Mouse (Mus musculus) c-Kit-positive CD71-positive TER-119-negative erythroid progenitor cells, embryonic 14.5 days (primary cell): ENCODE measurements around the gene Csdc2.

Experiments used
- DNase-seq: peaks from one replicate; pipeline ENCODE4 v3.0.0-alpha.2; 2013; ENCODE audit warnings: low read depth

The Csdc2 gene

DNA sequence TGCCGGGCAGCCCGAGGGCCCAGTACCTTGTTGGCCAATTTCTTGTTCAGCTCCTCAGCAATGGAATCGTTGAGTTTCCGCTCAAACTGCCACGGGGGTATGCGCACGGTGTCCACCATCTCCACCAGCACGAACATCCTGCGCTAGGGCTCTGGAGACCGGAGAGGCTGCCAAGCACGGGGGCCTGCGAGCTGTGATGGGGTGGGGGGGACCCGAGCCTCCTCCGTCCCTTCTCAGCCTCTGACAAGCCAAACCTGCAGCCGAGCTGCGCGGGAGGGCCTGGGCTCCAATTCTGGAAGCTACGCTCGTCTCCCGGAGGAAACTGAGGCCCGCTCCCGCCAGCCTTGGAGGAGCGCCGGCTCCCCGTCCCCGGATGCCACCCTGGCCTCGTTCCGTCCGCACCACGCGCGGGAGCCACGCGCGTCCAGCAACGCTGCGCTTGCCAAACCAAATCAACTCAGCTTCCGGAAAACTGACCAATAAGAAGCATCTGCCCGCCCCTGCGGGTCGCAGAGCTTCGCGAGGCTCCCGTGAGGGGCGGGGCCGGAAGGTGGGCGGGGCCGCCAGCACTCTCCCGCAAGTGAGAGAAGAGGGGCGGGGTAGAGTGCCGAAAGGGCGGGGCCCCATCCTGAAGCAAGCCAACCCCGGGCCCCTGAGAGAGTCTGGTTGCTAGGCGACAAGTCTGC, 10.7 kb upstream of the Csdc2 start, which contains the start of gene Polr3h:
TSS of gene Polr3h (minus strand) at position 481 of the 686 bp plus-strand sequence.
- peak; percentile 100 for DNase-seq

DNA sequence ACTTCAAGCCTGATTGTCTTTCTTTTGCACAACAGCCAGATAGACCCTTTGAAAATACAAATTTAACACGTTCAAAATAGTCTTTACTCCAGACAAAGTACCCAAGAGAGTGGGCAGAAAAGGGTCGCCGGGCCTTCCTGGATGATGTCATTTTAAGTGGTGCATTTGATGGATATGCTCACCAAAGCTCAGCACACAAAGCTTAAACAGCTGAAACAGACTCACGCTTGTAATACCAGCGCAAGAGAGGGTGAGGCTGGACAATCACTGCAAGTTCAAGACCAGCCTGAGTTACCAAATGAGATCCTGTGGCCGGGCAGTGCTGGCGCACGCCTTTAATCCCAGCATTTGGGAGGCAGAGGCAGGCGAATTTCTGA, 10.1 kb upstream of the Csdc2 start:
- DNase-seq = no peak

DNA sequence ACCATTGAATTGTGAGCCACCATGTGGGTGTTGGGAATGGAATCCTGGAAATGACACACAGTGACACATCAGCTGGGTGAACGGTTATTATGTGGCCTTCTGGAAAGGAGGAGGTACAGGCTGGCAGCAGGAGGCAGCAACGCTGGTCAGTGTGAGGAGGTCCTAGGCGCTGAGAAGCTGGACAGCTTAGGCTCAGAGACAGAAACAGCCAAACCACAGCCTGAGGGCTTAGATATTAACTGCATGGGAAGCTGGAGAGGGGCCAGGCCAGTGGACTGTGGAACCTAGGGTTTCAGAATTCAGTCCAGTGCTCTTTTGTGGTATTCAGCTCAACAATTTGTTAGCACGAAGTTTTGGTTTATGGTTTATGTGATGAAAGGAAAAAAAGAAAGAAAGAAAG, 8.8 kb upstream of the Csdc2 start:
- no peak for DNase-seq

DNA sequence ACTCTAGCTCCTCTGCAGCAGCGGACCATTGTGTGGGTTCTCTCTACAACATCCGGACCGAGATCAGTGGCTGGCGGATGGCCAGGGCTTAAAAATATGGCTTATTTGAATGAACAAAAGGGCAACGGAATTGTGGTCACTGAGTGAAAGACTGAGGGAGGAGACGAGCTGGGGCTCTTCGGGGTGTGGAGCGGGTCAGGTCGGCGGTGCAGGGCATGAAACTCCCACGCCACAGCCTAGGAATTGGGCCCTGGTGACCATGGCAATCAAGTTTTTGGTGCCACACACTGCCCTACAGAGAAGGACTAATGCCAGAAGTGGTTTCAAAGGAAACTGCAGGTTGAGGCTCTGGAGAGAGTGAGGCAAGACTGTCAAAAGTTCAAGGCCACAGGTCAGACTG, 8.3 kb upstream of the Csdc2 start:
- no peak for DNase-seq

DNA sequence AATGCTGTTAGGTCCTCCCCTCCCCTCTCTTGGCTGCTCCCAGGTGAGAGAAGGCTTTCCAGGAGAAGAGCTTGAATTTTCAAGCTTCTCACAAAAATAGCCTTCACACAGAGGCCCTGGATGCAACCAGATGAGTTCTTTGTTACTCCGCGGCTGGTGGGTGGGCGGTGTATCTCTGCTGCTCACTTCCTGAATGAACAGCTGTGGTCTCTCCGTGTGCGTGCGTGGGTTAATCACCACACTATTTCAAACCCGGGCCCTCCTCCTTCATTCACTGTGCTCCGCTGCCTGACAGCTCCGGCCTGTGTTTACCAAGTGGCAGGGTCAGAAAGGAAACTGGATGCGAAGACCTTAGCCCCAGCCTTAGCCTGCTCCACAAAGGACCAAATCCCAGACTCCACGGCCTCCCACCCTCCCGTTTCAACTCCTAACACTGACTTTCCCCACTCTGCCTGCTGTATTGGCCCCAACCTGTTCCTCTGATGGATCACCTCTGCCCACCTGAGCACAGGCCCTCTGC, 3.5 kb upstream of the Csdc2 start:
- no peak for DNase-seq

DNA sequence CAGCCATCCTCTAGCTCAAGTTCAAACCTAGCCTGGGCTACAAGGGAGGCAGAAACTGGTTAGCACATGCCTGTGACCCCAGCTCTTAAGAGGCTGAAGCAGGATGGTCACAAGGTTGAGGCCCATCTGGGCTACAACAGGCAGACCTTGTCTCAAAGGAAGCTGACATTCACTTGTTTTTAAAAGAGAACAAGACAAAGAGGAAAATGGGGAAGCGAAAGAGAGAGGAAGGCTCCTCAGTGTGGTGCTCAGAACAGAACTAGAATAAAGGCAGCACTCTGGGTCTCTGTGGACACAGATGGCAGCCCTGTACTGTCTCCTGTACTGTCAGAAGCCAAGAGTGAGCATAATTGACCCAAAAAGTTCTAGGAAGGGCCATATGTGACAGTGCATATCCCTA, 2.6 kb upstream of the Csdc2 start:
- no peak for DNase-seq

DNA sequence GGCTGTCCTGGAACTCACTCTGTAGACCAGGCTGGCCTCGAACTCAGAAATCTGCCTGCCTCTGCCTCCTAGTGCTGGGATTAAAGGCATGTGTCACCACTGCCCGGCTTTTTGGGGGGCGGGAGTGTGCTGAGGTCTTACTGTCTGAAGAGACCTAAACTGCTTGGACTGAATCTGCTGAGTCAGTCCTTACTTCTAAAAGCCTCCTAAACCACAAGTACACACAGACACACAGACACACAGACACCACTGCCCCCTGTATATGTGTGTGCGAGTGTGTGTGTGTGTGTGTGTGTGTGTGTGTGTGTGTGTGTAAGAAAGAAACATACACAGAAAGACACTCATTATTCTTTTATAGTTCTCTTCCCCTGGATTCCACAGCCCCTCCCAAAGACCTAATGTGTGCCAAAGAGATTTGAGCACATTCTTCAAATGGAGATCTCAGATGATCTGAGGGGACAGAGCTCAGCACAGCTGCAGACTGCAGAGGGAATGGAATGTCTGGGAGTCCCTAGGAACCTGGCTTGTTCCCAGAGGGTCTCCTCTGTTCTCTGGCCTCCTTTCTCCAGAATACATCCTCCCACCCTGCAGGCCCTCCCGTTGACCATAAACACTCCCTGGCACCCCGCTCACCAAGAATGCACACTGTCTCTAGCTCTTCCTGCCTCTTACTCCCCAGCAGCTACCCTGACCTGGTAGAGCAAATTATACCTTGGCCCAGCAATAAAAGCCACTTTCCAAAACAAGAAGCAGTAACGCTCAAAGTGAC, 506 bp upstream of the Csdc2 start:
- DNase-seq = no peak

DNA sequence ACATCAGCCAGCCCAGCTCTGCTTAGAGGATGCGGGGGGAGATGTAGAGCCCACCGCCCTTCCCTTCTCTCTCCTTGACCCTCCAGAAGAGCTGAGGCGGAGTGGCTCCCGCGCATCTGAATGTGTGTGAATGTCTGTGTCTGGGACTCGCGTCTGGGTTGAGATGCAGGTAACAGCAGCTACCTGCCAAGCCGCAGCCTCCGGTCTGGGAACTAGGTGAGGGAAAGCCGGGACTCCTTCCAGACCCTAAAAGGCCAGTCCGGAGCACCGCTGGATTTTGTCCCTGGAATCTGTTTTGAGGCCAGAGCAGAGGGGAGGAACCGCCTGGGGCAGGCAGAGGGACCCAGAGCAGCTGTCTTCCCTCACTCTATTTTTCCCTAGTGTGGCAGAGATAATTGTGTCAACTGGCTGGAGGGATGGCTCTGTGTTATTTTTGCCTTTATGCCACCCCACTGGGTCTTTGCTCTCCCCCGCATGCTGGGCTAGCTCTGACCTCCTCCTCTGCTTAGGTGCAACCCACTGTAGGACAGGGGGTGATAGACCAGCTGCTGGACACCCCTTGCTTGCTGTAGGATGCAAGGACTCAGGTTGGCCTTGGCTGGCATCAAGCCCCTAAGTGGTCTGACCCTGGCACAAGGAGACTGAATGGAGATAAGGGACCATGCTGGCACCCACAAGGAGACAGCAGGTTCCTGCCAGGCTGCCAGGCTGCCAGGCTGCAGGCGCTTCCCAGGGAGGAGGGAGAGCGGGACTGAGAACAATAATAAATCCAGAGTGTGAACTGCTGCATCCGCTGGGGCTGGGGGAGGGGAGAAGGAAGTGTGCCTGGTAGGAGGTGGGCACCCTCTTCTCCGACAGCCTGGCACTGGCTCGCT, 776 bp downstream of the Csdc2 start:
- DNase-seq = no peak

DNA sequence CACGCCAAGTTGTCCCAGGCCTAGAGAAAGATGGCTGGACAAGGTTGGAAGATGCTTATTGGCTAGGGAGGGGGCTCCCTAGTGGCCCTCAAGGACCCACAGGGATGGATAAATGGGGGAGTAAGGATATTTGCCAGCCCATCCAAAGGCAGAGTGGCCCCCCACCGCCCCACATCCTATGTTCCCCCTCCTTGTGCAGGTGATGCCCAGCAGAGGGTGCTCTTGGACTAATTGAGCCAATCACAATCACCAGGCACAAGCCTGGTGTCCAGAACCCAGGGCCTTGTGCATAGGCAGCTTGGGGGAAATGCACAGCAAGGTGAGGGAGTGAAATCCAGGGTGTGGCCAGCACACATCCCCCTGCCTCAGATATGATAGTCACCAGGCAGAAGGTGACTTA, 1.7 kb downstream of the Csdc2 start:
- DNase-seq = no peak

DNA sequence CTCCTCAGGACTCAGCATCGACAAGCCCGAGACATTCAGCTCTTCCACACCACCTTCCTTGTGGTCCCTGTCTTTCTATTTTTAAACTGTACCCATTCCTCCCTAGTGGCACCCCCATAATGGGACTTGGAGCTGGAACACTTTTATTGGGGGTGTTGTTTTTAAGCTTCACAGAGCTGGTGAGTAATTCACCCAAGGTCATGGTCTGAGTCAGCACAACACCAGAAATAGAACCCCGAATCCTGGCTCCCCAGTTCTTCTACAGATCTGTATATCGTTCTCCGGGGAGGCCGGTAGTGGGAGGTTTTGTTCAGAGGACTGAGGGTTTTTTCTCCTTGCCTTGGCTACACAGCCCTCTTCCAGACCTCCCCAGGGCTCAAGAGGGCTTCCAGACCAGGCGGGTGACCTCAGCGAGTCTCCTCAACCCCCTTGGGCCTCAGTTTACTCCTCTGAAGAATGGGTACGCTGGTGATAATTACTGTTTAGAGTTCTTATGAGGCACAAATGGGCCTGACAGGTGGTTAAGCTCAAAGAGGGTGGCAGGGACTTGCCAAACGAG, 2.7 kb downstream of the Csdc2 start:
- no peak for DNase-seq

DNA sequence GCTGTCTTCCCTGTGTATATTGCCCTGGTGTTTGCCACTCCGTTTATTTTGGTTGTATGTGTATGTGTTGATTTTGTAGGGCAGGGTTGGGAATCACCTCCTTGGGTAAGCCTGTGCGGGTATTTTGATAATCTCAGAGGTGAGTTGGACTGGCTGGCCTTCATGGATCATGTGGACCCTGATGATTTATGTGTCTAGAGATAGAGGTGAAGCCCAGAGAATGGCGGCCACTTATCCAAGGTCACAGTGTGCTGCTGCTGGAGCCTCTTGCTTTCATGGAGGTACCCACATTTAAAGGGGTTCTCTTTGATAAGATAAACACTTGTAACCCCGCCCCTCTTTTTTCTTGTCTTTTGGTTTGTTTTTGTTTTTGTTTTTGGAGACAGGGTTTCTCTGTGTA, 3.2 kb downstream of the Csdc2 start:
- no peak for DNase-seq

DNA sequence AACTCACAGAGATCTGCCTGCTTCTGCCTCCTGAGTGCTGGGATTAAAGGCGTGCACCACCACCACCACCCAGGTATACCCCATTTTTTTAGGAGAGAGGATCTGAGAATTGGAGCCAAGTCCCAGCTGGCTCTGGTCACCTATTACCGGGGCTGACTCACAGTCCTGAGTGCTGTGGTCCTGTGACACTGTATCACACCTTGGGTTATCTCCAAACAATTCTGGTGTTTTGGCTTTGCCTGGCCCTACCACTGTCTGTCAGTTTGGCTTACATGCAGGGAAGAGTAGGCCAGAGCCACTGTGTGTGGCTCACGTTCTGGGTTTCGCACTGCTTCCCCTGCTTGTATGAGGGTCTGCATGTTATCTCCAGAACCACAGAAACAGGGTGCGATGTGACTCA, 3.7 kb downstream of the Csdc2 start:
- DNase-seq = no peak

DNA sequence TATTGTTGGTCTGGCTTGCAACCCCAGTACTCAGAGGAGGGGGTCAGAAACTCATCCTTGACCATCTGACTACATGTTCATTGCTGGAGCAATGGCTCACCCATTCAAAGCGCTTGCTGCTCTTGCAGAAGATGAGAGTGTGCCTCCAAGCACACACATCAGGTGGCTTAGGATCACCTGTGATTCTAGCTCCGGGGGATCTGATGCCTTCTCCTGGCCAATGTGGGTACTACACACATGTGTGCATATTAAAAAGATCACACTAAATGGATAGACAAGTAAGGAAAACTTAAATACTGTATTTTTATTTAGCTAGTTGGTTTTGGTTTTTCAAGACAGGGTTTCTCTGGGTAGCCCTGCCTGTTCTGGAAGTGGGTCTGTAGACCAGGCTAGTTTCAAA, 4.5 kb downstream of the Csdc2 start:
- DNase-seq = no peak

DNA sequence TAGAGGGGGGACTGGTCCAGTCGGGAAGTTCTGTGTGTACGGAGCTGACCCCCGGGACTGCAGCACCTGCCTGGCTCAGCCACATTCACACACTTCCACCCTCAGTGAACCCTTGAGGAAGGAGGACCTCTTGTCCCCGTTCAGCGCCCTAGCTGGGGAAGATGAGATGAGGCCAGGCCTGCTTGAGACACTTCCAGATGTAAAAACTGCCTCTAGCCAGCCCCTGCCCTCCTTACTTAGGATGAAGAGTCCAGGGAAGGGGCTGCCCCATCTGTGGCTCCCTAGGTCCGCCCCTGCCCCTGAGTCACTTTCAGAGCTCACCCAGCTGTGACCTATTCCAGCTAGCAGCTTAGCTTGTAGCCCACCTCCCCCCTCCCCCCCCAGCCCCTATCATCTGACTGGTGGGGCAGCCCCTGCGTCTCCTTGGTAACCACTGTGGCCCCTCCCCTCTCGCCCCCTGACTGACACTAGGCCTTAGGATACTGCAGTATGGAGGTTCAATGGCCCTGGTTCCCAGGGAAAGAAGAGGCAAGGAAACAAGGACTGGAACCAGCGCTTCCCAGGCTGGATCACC, 6.7 kb downstream of the Csdc2 start:
- no peak for DNase-seq

DNA sequence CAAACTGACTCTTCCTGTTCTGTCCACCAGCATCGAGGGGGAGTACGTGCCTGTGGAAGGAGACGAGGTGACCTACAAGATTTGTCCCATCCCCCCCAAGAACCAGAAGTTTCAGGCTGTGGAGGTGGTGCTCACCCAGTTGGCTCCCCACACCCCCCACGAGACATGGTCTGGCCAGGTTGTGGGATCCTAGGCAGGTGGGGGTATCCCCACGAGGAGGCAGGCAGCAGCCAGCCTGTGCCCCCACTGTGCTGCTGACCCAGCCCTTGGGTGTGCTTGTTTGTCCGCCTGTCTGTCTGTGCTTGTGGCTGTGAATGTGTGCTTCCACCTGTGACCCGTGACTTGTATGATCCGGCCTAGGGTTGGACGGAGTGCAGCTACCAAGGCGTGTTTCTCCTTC, 12.5 kb downstream of the Csdc2 start:
- DNase-seq = no peak

DNA sequence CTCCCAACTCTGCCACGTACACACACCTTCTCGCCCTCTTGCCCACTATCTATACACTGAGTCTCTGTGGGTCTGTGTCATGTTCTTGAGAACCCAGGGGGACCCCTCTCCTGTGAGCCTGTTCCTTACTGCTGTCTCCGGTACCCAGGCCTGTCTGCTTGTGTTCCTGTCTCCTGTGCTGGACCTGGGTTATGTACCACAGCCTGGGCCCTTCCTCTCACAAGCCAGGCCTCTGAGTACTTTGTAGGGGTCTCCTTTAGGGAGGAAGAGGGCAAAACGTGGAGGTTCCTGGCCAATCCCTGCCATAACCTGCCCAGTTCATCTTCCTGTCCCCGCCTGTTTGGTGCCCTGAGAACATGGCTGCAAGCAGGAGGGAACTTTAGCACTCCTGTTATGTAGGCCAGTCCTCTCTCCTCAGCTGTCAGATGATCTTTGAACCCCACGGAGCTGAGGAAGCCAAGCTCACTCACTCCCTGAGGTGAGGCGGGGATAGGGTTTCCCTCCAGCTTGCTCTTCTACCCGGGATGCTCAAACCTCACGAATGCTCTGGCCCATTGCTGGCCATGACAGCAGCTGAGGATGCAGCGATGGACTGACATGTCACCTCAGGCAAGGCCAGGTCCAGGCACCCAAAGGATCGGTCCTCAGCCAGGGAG, 13.0 kb downstream of the Csdc2 start:
- DNase-seq = no peak

DNA sequence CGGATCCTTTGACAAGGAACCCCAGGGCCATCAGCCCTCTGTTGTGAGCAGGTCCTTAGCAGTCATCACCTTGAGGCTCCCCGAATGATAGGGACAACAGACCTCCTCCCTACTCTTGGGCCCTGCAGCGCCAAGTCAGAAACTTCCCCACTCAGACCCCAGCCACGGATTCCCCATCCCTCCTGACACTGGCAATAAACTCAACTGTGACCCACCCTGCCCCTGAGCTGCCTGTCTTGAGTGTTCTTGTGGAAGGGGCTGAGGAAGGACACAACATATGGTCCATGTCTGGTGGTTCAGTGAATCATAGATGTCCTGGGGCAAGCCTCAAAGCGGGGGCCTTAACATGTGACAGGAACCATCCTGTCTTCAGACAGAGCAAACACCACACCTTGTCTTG, 14.2 kb downstream of the Csdc2 start:
- no peak for DNase-seq

DNA sequence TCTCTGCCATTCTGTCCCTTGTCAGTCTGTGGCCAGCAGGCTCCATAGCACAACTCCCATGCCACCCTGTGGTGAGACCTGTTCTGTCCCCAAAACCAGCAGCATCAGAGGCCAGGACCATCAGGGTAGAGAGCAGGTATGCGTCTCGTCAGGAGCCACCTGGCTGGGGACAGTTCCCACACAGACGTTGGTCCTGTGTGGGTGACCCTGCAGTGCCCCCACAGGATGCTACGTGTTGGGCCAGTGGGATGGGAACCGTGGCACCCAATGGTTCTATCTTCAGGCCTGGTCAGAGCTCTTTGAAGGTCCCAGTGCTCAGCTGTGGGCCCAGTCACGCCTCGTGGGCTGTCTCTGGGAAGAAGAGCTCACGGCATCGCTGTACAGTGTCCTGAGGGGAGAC, 14.6 kb downstream of the Csdc2 start:
- DNase-seq = no peak

DNA sequence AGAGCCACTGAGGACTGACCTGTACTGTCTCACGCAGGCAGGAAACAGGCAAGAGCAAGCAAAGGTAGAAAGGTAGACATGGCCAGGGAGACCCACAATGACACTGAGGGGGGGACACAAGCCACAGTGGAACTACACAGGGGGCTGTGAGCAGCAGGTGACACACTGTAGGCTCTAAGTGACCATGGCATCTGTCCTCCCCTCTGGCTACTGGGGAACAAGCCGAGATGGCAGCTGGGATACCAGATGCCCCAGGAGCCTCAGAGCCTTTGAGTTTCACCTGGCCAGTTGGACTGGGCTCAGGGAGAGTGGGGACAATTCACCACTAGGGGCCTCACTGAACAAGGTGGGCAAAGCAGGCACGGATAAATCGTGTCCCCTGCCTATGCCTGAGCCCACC, 15.8 kb downstream of the Csdc2 start:
- DNase-seq = no peak

DNA sequence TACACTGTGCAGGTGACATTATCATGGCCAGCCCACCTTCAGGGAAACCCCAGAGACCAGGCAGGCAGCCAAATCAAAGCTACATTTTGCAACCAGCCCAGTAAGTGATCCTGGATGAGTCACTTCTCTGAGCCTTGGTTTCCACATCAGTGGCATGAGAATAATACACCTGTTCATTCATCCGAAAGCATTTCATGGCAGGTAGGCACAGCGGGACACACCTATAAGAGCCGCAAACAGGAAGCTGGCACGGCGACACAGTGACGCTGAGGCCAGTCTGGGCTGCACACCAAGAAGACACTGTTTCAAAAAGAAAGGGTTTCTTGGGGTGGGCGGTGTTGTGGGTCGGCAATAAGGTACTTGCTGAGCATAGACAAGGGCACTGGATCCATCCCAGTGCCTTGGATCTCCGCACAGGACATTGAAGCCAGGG, 17.6 kb downstream of the Csdc2 start:
- DNase-seq = no peak

DNA sequence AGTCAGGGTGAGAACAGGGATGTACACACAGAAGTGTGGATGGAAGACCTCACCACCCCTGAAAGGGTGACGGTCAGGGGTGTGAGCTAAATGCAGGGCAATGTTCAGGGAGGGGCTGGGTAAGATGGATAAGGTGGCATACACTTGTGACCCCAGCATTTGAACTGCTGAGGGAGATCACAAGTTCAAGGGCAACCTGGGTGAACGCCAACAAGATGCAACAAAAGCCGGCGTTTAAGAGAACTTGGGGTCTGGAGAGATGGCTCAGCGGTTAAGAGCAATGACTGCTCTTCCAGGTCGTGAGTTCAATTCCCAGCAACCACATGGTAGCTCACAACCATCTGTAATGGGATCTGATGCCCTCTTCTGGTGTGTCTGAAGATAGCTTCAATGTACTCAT, 18.2 kb downstream of the Csdc2 start:
- DNase-seq = no peak
